Mouse (Mus musculus) layer of hippocampus, adult 11-12 months (tissue): ENCODE measurements at regions not wholly inside any gene's neighbourhood (a gene's known extent, or its start where the extent isn't known, plus 50 kb on each side); places are given as distances from the start of the nearest gene placed in this dataset.

Source experiments
- DNase-seq: peaks from one replicate; pipeline ENCODE4 v3.0.0; 2022; ENCODE audit warnings: low spot score

- DNase-seq = peak; percentile 6
Observed at GRCm38 (mm10) chr3:17201773-17202172, 746.4 kb upstream of the Cypt12 start.

DNA sequence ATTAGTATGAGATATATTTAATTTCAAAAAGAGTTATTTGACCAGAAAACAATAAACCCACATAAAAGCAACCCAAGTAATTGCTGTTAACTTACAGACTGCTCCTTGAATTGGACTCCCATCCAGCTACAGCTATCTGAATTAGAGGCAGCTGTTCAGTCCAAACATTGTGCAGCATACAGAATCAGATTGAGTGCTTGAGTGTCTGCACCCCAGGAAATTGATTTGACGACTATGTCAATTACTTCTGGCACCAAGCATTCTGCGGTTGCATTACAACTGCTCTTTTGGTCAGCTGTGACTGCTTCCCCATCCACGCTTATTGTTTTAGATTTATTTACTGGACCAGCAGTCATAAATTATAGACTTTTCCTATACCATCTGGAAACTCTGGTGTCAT lies 734.2 kb upstream of the Cypt12 start:
- DNase-seq = no peak

GRCm38 (mm10) chr3:17216825-17217224 lies 731.4 kb upstream of the Cypt12 start:
- no peak for DNase-seq

GRCm38 (mm10) chr3:17238407-17238806 lies 709.8 kb upstream of the Cypt12 start:
- DNase-seq = no peak

DNA sequence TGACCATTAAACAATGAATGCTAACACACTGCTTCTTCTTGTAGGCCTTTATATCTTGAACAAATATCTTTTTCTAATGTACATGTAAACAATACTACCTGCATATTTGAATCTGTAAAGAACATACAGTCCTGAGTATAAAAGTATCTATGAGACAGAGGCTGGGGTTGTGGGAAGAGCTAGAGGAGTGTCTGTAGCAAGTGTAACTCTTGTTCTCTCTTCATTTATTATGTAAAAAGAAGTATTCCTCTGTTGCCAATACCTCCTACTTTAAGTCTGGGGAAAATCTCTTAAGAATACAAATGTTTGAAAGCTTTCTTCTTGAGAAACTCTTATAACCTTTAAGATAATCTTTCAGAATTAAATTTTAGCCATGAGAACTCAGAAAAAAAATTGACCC lies 689.8 kb upstream of the Cypt12 start:
- DNase-seq = no peak

DNA sequence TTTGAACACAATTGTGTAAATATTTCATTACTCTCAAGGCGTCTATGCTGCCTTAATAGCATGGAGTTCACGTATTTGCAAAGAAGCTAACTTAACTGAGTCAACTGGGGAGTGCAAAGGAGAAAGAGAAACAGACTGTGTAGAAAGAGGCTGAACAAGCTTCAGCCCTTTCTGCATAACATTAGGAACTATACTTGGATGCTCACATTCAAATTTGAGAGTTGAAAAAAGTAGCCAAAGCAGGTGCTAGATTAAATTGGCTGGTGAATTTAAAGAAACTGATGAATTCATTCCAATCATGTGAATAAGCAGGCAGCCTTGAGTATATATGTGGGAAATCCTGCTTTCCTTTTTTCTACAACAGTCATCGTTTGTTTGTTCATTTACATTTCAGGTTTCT lies 689.1 kb upstream of the Cypt12 start:
- DNase-seq = no peak

- no peak for DNase-seq
Observed at GRCm38 (mm10) chr3:17281231-17281630, 667.0 kb upstream of the Cypt12 start.

DNA sequence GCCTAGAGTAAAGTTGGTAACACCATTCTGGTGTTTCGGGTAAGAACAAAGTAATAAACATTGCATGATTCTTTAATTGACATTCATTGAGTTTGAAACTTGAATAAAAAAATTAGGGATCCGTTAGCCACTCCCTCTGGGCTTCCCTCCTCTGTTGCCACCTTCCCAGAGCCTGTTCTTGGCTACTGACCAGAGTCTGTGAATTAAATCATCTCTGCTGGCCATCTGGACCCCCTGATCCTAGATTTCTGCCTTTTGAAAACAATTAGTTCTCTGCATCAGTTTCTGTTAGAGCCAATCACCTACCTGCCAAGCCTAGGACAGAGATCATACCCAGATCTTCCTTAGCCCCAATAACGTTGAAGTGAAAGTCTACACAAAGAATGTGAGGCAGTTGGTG lies 665.3 kb upstream of the Cypt12 start:
- DNase-seq = no peak

DNA sequence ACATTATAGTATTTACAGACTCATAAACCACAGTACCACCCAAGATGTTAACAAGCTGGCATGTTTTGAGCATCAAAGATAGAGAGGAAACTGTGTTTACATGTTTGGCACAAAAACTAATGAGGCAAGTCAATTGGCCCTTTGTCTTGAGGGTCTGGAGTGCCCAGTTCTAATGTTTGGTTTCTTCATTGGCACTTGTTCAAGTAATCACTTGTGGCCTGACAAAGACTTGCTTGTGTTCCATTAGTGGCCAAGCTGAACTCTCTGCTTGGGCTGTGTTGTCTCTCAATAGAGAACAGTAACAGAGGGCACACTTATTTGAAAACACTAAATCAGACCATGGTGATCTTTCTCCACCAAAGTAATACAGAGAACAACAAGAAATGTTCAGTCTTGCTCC lies 630.7 kb upstream of the Cypt12 start:
- no peak for DNase-seq

DNA sequence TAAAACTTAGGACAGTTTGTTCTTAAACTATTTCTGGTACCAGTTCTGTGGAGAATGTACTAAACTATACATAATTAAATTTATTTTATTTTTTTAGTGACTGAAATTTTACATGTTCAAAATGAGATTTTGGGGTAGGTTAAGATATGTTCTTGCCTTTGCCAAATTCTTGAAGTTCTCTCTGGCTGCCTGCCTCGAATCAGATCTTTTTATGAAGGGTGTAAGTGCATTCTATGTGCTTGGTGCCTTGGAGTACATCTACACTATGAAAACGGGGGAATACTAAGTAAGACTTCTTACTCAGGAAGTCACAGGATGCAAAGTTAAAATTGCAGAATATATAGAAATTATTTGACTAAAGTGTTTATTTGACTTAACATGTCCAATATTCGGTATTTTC lies 629.8 kb upstream of the Cypt12 start:
- no peak for DNase-seq

- no peak for DNase-seq
Observed at GRCm38 (mm10) chr3:17319213-17319612, 629.0 kb upstream of the Cypt12 start.

DNA sequence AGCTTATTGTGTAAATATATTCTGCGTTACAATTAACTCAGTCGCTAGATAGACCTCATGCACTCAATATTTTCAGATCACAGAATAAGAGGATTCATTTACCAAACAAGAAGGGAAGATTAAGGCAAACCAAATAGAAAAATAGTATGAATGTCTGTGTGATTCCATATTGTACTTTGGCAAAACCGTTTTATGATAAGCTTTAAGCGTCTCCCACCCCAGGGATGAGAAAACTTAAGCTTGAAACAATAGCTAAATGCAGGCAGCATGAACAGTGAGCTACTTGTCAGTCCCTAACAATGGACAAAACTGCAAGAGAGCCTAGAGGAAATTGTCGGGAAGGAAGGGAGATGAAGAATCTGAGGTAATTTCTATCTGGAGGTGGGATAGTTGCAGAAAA lies 628.3 kb upstream of the Cypt12 start:
- no peak for DNase-seq

- no peak for DNase-seq
Observed at GRCm38 (mm10) chr3:17322266-17322665, 625.9 kb upstream of the Cypt12 start.

DNA sequence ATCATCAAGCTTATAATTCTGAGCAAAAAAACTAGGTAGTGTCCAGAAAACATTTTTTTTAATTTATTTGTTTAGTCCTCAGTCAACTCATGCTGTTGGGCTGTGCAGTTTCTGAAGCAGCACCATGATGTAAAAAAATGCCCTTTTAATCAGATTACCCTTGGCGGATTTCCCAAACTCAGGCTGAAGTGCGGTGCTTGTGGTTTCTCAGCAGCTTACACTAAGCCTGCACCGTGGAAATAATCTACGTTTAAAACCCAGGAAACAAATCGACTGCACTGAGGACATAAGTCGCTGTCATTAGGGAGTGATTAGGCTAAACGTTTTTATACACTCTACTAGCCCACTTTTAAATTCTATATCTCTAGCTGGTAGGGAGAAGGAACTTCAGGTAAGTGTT lies 623.4 kb upstream of the Cypt12 start:
- no peak for DNase-seq

GRCm38 (mm10) chr3:17325821-17326220 lies 622.4 kb upstream of the Cypt12 start:
- DNase-seq = no peak

DNA sequence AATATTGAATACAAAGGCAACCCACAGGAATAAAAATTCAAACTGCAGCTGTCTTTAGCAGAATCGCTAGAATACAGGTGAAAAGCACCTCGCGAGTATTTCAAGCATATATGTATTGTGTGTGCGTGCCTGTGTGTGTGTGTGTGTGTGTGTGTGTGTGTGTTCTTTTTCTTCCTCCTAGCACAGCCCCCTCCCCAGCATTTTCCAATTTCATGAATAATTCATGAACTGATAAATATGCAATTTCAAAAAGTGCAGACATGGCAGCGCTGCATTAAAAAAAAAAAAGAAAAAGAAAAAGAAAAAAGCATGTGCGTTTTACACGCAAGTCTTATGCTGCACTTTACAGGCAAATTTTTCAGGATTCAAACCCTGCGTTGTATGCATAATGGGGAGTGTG lies 621.9 kb upstream of the Cypt12 start:
- no peak for DNase-seq

GRCm38 (mm10) chr3:17326774-17327173 lies 621.4 kb upstream of the Cypt12 start:
- DNase-seq = no peak

DNA sequence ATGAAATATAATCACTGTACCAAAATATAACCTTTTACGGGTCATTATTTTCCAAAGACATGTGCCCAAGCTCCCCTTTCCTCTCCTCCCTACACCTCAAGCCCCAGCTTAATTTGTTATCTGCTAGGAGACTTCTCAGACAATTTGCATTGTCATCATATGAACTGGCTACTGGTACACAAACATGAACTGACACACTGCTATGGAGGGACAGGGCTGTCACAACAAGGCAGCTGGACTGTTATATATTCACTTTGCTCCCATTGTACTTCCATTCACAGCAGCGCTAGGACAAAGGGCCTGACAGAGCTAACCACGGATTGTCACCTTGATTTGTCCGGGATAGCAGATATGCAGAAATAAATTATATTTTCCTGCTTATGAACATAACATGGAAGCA lies 620.5 kb upstream of the Cypt12 start:
- DNase-seq = no peak

DNA sequence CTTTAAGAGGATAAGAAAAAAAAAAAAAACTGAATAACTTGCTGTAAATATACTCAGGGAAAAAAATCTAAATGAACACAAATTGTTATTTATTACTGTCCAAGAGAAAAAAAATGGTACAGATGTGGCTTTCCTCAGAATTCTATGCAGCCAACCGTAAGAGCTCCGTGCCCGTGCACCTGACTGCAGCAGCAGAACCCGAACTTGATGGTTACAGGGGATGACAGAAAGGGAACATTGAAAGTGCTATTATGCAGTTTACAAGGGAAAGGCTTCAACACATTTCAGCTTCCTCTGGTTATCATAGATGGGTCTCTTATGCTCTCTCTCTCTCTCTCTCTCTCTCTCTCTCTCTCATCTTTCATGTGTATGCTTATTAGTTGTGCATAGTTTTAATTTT lies 618.8 kb upstream of the Cypt12 start:
- DNase-seq = no peak

DNA sequence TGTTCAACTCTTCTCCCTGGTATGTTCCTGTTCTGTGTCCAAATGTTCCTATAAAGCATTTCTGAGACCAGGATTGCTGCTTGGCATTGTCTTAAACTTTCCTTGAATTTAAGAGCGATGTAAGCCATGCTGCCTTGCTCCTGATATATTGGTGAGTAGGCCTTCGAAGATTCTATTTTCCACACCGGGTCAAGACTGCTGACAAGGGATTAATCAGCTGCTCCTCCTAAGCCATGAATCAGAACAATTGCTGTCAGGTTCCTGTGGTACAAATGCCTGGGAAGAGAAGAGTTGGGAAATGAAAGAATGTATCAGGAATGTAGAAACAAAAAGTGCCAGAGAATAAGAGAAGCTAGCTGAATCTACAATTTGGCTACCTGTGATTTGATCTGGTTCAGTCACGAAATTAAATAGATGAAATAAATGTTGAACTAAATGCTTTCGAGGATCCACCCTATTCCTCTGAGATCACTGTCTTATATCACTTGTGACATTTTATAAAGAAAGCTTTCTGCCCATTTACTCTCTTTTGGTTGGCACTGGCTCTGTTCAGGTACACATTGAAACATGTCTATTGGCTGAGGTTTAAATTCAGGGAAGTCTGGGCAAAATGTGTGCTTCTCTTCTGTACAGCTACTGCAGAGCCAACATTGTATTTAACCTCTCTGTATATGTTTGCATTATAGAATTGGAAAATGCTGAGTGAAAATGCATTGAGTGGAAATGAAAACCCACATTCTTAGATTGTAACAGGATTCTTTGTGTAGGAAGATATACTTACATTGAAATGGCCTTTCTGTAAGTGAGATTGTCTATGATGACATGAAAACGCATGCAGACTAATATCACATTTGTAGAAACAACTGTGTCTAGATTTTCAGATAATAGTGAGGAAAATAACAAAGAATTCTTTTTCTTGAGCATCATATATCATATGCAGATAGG lies 617.5 kb upstream of the Cypt12 start:
- DNase-seq = no peak

GRCm38 (mm10) chr3:17360253-17360652 lies 588.0 kb upstream of the Cypt12 start:
- DNase-seq = no peak
